Mouse (Mus musculus) spleen, adult 2 months (tissue): ENCODE measurements around the gene Ubash3b. TPM values are rescaled to one million over a fixed set of nuclear protein-coding genes. Genes with fewer than 3 reads are reported as not detected.

Experiments used
- DNase-seq, 2 experiments: peaks; one replicate each; pipeline versions ENCODE4 v3.0.0 to v3.0.0-alpha.2; 2012 to 2021; ENCODE audit warnings: low spot score in 2 of 2, low read depth in 1 of 2
- H3K27ac ChIP-seq: fragments of 200-500 bp; 2 replicates; pipeline ENCODE4 v1.5.1; 2012; ENCODE audit warnings: low read length, inconsistent platforms; ENCODE audit not compliant: insufficient read depth
- H3K27me3 ChIP-seq: fragments of 200-500 bp; 2 replicates; pipeline ENCODE4 v1.6.1; 2012; ENCODE audit warnings: mild to moderate bottlenecking, moderate library complexity, low read length, inconsistent platforms; ENCODE audit not compliant: control insufficient read depth, insufficient read depth
- H3K36me3 ChIP-seq: fragments of 200-500 bp; 2 replicates; pipeline ENCODE4 v1.6.1; 2012; ENCODE audit warnings: mild to moderate bottlenecking, low read length, inconsistent platforms; ENCODE audit not compliant: control insufficient read depth, insufficient read depth
- H3K4me1 ChIP-seq: fragments of 200-500 bp; 2 replicates; pipeline ENCODE4 v1.6.1; 2011; ENCODE audit warnings: inconsistent platforms; ENCODE audit not compliant: control insufficient read depth, insufficient read depth, insufficient read length
- H3K4me3 ChIP-seq: fragments of 200-500 bp; 2 replicates; pipeline ENCODE4 v1.5.1; 2011; ENCODE audit warnings: mild to moderate bottlenecking, inconsistent platforms; ENCODE audit not compliant: insufficient read depth, insufficient read length; ENCODE audit errors: extremely low read depth
- CTCF ChIP-seq: fragments of 200-500 bp; IDR thresholded peaks from 2 replicates; pipeline ENCODE4 v1.5.1; 2011; ENCODE audit warnings: mild to moderate bottlenecking, inconsistent platforms; ENCODE audit not compliant: insufficient read depth, insufficient read length, insufficient replicate concordance; ENCODE audit errors: extremely low read depth
- POLR2A ChIP-seq: fragments of 200-500 bp; IDR thresholded peaks from 2 replicates; pipeline ENCODE4 v1.6.1; 2011; ENCODE audit warnings: low read depth, low read length, inconsistent platforms
- WGBS: fragments of 180-500 bp; shearing (Covaris S2); methylation state at CpG from one replicate; pipeline ENCODE4 v1.1.7; 2018; 5-methylcytosine and 5-hydroxymethylcytosine counted together
- polyA plus RNA-seq: library from polyadenylated mRNA; depleted of rRNA; stranded (reverse); fragments of >200 nt; gene quantifications from 2 replicates; pipeline ENCODE4 v1.2.3, GENCODE M21; 2012

The Ubash3b gene
- polyA plus RNA-seq, 1 experiment, result 10.2 TPM

DNA sequence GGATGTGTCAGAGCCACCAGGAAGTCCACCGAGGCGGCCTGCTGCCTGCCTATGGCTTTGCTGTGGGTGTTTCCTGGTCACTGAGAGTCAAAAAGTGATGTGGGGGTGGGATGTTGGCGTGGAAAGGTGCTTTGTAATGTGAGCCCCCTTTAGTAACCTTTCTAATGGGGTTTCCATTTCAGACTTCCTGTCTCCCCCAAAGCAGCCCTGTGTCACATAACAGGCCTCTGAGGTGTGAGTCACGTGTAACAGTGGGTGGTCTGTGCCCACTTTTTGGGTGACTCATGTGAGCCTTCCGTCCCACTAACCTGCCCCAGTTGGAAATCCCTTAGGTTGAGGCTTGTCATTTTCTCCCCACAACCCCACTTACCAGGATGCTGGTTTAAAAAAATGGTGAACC is 167.4 kb downstream of the Ubash3b start:
- DNase-seq, result no peak
- H3K27ac ChIP-seq, result peak overlapping the region; percentile 12; the same call in 1 of the 2 replicates
- H3K4me1 ChIP-seq, result no peaks in the 10 kb centered on the region
- TF ChIP-seq CTCF (no peak), POLR2A (no peak)
- 75% methylated on average over 5 of the region's 5 CpGs for WGBS
- H3K36me3 ChIP-seq, result no peaks in the 10 kb centered on the region
- H3K4me3 ChIP-seq, result no peak overlapping the region
- no peaks in the 10 kb centered on the region for H3K27me3 ChIP-seq

DNA sequence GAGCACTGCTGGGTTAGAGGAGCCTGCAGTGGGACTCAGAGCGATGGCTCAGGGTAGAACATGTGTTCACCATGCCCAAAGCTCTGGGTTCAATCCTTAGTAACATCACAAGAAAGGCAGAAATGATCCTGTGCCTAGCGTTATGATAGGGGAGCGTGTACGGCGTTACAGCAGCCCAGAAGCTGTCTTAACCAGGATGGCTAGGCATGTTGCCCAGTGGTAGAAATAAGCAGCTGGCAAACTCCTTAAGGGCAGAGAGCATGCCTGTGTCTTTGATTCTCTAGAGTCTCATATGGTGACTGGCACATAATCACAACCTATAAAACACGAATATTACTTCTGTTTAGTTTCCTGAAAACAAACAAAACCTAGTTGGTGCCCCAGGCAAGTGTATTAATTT is 170.0 kb downstream of the Ubash3b start:
- DNase-seq, result no peak
- 81% methylated on average over 6 of the region's 6 CpGs for WGBS
- no peaks in the 10 kb centered on the region for H3K27me3 ChIP-seq
- no peak overlapping the region for H3K4me3 ChIP-seq
- H3K36me3 ChIP-seq, result no peaks in the 10 kb centered on the region
- TF ChIP-seq POLR2A (no peak), CTCF (no peak)
- no peaks in the 10 kb centered on the region for H3K4me1 ChIP-seq
- no peak overlapping the region for H3K27ac ChIP-seq

DNA sequence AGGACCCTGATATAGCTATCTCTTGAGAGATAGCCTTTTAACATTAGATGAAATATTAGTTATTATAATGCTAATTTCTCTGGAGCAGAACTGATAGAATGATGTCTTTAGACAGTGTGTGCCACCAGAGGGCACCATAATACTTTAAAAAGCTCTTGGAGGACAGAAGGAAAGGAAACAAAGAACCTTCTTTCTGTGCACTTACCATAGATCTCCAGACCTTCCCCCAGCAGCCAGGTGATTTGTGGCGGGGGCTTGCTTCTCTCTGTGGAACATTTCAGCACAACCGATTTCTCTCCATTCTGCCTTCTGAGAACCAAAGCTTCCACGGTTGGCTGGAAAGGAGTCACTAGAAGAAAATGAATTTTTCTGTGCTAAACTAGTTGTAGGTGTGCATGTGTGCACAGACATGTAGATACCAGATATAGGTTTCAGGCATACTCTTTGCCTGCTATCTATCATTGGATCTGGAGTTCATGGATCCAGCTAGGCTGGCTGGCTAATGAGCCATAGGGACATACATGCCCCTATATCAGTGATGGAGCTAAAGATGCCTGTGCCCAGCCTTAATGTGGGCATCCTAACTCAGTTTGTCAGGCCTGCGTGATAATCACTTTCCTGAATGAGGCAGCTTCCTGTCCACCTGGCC is 171.4 kb downstream of the Ubash3b start:
- DNase-seq, result peak; percentile 28 to 44

DNA sequence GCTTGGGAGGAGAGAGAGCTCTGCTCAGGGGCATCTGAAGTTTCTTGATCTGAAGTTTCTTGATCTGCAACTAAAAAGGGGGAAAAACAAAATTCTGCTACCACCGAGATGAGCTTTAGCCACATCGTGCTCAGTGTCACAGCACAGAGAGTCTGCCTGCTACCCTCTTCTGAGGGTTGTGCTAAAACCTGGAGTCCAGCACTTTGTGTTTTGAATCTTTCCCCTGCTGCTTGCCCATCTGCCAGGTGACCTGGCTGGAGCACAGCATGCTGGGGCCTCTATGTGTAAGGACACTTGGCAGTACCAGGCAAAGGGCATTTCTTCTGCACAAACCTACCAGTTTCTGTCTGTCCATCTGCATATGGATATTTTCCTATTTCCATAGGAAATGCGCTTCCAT is 177.2 kb downstream of the Ubash3b start:
- no peak overlapping the region for H3K27ac ChIP-seq
- H3K4me1 ChIP-seq, result no peaks in the 10 kb centered on the region
- H3K27me3 ChIP-seq, result peaks cover 1% of the 10 kb centered on the region; the same call in 1 of the 2 replicates
- no peak overlapping the region for H3K4me3 ChIP-seq
- no peak for DNase-seq
- no peak for TF ChIP-seq CTCF
- TF ChIP-seq POLR2A, result no peak
- 70% methylated on average over 3 of the region's 3 CpGs for WGBS
- no peaks in the 10 kb centered on the region for H3K36me3 ChIP-seq

More for the DNA sequence above, 171.4 kb downstream of the Ubash3b start:
- Histone ChIP-seq H3K27me3 (no peaks in the 10 kb centered on the region), H3K27ac (no peak overlapping the region), H3K36me3 (no peaks in the 10 kb centered on the region), H3K4me1 (no peaks in the 10 kb centered on the region), H3K4me3 (no peak overlapping the region)
- WGBS, result 38% methylated on average over 4 of the region's 4 CpGs
- TF ChIP-seq CTCF (no peak), POLR2A (no peak)

DNA sequence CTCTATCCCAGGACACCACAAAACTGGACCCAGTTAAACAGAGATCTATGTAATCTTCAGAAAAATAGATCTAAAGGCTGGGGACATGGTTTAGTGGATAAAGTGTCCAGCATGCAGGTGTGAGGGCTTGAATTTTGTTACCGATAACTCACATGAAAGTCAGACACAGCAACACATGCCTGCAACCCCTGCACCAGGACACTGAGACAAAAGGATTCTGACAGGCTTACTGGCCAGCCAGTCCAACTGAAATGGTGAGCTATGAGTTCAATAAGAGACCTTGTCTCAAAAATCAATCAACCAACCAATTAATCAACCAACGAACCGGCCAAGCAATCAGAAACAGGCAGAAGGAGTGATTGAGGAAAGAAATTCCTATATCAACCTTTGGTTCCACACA is 177.7 kb downstream of the Ubash3b start:
- H3K27me3 ChIP-seq, result peaks cover 1% of the 10 kb centered on the region; the same call in 1 of the 2 replicates
- H3K27ac ChIP-seq, result no peak overlapping the region
- DNase-seq, result no peak
- no peak overlapping the region for H3K4me3 ChIP-seq
- TF ChIP-seq POLR2A (no peak), CTCF (no peak)
- H3K4me1 ChIP-seq, result no peaks in the 10 kb centered on the region
- no peaks in the 10 kb centered on the region for H3K36me3 ChIP-seq
- WGBS, result 91% methylated on average over 3 of the region's 3 CpGs

DNA sequence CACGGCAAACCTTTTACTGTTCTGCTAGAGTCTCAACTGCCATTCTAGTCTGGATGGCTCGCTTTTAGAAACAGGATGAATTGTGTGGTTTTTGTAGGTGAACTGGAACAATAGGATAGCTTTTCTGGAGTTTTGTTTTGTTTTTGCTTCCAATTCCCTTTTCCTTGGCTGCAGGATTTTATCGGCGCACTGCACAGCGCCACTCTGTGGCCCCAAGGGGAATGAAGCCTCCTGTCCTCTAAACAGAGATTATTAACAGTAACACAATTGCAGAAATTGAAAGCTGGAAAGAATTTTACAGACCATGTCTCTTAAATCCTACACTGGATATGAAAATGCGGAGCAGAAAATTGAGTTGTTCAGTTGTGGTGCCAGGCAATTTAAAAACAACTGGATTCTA is 179.0 kb downstream of the Ubash3b start:
- Histone ChIP-seq H3K27ac (no peak overlapping the region), H3K4me1 (no peaks in the 10 kb centered on the region), H3K4me3 (no peak overlapping the region), H3K27me3 (peaks cover 1% of the 10 kb centered on the region; the same call in 1 of the 2 replicates), H3K36me3 (no peaks in the 10 kb centered on the region)
- DNase-seq, result no peak
- 46% methylated on average over 6 of the region's 6 CpGs for WGBS
- TF ChIP-seq POLR2A (no peak), CTCF (peak; percentile 13; the same call in 1 of the 2 replicates)

DNA sequence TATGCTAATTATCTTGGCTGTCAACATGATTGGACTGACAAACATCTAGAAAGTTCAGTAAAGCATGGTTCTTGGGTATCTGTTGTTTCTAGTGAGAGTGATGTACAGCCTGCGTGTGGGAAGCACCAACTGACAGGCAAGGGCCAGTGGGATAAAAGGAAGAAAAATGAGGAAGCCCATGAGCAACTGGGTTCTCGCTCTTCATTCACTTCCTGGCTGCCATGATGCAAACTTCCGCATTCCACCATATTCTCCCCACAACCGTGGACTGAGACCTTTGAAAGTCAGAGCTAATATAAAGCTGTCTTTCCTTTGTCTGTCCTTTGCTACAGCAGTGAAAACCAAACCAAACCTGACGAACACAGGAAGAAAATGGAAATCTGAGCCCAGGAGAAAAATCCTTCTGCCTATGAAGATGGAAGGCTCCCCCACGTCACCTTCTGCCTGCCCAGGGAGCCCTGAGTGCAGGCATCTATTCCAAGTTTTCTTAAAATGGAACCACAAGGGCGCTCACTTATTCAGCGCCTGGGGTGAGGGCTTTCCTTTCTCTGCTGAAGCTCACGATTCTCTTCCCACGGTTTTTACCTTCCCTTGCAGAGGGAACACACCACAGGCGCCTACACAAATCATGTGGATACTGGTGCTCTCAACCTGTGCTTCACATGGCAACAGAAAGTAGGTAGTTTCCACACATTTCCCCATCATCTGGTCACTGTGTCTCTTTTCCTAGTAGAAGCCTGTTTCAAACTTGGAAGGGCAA is 187.3 kb downstream of the Ubash3b start:
- Histone ChIP-seq H3K36me3 (no peaks in the 10 kb centered on the region), H3K27me3 (no peaks in the 10 kb centered on the region), H3K27ac (no peak overlapping the region), H3K4me1 (no peaks in the 10 kb centered on the region), H3K4me3 (no peak overlapping the region)
- WGBS, result 78% methylated on average over 11 of the region's 11 CpGs
- no peak for DNase-seq
- no peak for TF ChIP-seq CTCF
- no peak for TF ChIP-seq POLR2A
